Mouse (Mus musculus): ENCODE results near the gene Best3. TPM values are rescaled to one million over a fixed set of nuclear protein-coding genes. Genes with fewer than 3 reads are reported as not detected.

Best3 gene
- total RNA-seq (2021), result 10 to 100 TPM; 23.5 to 29.6 TPM
- long read RNA-seq, experiment 1, partial matches to known transcripts, result 0 of 4 reads
- long read RNA-seq, experiment 1, other reads (novel, unspliced or antisense), result 4 of 4 reads
- long read RNA-seq, experiment 2, partial matches to known transcripts, result 0 of 3 reads
- long read RNA-seq, experiment 2, other reads (novel, unspliced or antisense), result 1 of 3 reads

DNA sequence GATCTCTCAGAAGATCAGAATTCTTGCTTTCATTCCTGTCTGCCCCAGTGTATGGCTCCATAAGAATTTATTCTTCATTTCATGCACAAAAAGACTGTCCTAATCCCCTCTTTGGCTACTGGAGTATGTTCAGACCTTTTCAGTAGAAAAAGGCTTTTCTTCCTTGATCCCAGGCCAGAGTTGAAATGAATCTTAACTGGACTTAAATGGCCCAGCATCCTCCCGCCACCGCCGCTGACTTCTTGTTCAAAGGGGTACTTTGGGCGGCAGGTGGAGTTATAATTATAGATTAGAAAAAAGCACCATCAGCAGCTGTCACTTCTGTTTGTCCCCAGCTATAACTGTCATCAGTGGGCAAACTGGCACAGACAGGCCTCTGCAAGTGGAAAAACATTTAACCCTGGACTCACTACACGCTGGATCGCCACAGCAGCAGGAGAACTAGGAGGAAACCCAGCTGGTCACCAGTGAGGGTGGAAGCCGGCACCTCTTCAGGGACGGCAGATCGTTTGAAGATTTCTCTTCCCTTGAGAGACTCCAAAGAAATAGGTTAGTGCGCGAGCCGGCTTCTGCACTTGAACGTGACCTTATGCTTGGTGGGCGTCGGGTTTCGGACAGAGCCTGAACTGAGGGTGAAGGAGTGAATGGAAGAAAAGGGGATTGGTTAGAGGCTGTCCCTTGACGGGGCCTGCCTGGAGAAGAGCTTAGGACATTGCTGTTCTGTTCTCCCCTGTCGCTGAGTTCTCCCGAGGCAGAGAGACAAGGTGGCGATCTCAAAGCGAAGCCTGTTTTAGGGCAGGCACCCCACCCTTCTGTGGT is at the start of gene Best3:
Gene Best3, plus strand, starts transcription at position 51 of the 819 bp plus-strand sequence.
- DNase-seq (ENCODE audit: low spot score), result peak; percentile 45

DNA sequence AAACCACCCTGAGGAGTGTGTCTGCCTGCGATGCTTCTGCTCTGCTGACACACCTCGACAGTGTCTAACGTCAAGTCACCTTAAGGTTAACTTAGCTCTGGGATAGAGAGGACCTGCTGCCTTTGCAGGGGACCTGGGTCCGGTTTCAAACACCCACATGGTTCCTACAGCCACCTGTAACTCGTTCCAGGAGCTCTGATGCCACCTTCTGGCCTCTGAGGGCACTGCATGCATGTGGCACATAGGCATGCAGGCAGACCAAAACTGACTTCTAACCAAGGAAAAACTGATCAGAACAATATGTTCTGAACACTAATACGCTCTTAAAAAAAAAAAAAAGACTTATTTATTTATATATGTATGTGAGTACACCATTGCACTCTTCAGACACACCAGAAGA is 43.1 kb upstream of the Best3 start:
- DNase-seq (ENCODE audit: low spot score), result no peak

DNA sequence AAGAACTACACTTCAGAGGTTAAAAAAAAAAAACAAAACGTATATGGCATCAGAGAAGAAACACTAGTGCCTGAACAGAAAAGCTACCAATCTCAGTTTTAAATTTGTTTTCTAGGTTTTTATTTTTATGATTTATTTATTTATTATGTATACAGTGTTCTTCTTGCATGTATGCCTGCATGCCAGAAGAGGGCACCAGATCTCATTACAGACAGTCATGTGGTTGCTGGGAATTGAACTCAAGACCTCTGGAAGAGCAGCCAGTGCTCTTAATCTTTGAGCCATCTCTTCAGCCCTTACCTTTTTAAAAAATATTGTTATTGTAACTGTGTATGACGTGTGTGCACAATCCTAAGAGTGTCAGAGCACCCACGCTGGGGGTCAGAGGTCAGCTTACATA is 42.0 kb upstream of the Best3 start:
- DNase-seq (ENCODE audit: low spot score), result no peak

DNA sequence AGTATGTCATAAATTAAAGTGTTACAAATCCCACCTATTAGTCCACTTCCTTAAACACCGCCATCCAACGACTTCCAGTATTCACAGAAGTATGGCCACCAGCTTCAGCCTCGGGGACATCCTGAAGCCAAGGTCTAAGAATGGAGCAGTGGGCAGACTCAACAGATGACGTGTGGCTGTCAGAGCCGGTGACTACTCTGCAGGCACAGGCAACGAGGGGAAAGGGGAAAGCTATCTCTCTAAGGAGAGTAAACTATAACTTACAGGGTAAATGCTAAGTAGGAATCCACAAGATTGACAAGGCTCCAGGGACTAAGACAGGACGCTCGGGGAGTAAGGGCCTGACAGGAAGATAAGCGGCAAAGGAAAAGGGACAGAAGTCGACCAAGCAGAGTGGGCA is 41.2 kb upstream of the Best3 start:
- no peak for DNase-seq (ENCODE audit: low spot score)

DNA sequence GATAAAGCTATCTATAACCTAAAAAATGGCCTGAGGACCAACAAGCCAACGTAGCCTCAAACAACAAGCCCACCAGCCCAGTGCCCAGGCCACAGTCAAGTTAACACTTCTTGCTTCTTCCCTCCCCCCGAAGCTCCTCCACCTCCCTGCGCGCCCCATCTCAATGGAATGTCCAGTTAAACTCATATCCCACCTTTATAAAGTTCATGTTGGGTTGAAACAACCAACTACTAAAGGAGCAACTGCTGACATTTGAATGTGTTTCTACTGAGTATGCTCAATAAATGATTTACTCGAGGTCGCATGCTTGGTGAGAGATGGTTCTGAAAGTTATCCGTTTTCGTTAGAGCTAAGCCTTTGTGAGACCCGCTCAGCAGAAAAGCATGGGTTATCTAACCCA is 37.7 kb upstream of the Best3 start:
- DNase-seq (ENCODE audit: low spot score), result no peak

DNA sequence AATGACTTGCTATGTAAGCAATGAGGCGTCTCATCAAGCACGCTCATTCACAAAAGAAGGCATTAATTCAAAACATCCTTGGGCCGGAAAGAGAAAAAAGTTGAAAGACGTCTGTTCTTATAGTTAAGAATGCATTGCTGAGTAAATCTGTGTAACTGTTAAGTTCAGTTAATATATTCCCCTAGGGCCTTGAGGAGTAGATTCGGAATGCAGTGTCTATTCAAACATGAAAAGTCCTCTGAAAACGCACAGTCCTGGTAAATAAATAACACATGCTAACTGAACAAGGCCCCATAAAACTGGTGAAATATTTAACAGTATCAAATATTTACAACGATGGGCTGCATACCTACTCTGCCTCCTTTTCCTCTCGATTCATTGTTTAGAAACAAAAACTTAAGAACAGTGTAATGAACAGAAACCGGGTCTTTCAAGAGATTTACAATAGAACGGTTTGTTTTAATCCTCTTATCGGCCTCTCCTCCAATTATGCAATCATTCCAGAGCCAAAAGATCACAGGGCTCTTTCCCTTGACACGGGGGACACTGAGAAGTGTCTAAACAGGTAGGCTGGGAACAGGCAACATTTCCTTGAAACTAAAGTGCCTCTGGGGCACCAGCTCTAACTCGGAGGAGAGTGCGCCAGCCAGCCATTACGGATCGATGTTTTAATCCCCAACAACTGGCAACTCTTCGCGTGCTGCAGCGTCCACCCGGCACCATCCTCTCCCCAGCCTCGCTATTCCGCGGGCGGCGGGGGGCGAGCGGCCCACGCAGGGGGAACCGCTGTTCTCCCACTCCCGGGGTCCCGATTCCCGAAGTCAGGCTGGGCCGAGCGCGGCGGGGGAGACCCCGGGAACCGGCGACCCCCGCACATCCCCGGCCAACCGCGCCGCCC is 36.8 kb upstream of the Best3 start:
- DNase-seq (ENCODE audit: low spot score), result no peak

DNA sequence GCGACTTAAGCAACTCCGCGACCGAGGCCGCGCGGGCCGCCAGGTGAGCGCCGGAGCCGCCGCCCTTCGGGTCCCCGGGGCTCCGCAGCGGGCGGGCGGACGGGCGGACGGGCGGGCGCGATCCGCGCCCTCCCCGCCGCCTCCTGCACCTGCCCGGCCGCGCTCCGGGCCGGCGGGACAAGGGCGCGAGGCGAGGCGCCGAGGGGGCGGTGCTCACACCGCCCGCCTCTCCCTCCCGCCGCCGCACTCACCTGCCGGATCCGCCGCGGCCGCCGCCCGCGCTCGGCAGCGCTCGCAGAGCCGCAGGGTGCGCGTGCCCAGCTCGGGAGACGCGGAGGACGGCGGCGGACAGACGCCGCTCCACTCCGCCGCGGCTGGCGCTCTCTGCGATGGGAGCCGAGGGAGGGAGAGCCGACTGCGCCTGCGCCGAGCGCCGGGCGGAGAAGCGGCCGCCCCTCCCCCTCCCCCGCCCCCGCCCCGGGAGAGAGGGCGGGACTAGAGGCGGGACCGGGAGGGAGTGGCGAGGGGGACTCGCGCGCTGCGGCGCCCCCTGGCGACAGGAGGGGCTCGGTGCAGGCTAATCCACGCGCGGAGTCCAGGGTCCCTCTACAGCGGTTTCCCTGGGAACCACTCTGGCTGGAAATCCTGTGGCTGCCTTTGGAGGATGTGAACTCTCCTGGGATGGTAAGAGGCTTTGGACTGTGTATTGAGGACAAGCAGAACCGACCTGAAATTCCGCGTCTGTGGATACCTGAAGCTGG is 35.9 kb upstream of the Best3 start, which contains the start of gene Rab3ip:
Gene Rab3ip, minus strand, starts transcription at position 761 of the 761 bp plus-strand sequence.
- DNase-seq (ENCODE audit: low spot score), result peak; percentile 83

DNA sequence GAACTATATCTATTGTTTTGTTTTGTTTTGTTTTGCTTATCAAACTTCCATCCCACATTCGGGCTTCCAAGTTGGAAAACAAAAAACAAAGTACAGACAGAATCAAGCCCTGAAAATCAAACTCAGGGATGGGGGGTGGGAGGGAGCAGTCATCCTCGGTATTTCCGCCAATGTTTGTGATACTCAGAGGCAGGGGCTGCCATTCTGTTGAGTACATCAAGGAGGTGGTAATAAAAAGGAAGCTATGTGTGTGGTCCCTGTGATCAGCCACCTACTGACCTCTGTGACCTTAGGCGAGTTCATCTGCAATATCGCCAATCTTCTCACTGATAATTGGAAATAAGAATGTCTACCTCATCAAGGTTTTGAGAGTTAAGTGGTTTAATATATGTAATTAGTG is 35.2 kb upstream of the Best3 start:
- no peak for DNase-seq (ENCODE audit: low spot score)

DNA sequence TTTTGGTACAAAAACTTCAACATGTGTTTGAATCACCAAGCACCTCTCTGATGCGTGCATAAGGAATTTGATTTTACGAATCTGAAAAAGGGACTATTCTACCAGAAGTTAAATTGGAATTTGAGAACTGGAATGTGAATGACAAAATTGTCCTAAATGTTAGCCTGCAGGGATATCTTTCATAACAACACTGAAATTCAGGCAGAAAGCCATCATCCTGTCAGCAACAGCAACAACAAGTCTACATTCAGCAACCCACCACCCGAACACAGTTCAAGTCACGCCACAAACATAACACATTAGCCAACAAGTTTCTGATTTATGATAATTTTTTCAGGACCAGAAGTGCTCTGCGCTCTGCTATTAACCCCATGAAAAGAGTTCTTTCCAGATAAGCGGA is 30.9 kb upstream of the Best3 start:
- DNase-seq (ENCODE audit: low spot score), result no peak

DNA sequence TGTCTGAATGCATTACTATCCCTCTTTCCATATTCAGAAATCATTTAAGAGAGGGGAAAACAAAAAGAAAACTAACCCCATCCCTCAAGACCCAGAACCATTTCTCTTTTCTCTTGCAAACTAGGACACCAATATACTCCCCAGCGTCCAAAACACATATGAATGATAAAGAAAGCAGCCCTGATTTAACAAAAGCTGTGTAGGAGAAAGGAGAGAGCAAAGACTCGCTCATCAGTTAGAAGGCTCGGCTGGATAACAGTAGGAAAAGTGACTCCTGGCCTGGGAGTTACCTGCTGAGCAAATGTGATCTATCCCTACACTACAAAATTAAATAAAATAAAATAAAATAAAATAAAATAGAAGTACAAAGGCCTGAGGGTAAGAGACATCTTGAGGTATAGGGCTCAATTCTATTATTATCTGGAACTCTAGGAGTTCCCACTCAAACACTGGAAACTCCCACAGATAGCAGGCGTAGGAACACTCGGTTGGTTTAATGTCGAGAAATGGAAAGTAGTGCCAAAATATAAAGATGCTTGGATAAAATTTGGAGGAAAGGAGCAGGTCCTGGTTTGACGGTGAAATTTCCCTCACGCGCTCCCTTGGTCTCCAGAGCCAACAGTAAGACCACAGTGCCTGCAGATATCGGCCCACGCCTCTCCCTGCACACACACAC is 29.5 kb upstream of the Best3 start:
- DNase-seq (ENCODE audit: low spot score), result no peak

DNA sequence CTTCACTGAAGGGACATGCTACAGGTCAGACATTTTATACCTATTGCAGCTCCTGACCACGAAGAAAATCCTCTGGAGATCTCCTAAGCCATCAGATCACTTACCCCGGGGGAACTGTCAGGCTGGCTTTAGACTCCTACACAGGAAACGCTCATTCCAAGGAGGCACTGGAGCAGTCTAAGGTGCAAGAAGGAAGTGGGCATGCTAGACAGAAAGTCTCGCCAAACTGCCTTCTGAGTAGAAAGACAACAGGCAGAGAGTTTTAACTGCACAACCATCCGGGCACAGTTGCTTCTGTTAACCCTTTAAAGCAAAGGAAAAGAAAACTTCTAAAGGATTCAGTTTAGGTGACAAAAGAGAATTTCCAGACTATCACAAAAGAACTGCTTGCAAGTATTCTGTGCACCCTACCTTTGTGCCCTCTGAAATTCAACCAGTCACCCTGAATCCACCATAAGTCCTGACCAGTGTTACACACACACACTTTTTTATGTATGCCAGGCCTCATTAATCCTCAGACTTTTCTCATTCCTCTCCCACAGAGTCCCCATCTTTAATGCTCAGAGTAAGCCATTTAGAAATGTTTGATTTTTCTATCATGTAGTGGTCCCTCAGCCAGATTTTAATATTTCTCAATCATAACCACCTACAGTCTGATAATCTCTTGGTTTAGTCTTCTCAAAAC is 28.1 kb upstream of the Best3 start:
- no peak for DNase-seq (ENCODE audit: low spot score)

DNA sequence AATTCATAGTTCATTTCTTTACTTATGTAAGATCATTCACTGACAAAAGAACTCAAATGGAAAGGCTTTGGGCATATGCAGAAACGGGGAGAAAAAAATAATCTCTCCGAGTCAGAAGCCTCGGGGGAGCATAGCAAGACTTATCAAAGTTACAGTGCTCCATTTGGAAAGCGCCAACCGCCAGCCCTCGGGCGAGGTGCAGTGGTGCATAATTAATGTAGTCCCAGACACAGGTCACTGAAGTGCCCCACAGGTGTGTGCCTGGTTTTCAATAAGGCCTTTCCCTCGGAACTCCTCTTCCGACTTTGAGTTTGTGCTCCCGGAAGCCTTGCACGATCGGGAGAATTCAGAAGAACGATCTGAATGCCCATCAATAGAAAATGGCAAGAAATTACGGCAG is 24.0 kb upstream of the Best3 start:
- no peak for DNase-seq (ENCODE audit: low spot score)

DNA sequence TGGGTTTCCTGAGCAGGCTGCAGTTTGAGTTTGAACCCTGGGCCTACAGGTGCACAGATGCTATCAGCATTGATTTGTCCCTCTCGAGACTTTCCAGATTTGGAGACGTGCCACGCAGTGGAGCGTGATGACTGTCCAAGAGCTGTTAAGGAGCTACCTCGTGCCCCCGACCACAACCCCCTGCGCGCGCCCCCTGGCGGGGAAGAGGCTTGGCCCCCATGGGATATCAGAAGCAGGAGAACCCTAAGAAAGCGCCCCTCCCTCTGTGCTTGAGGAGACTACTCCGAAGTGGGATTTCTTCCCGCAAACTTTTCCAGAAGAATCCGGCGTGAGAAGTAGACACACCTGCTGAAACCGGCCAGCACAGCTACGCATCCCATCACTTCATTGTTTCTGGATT is 23.3 kb upstream of the Best3 start:
- no peak for DNase-seq (ENCODE audit: low spot score)

DNA sequence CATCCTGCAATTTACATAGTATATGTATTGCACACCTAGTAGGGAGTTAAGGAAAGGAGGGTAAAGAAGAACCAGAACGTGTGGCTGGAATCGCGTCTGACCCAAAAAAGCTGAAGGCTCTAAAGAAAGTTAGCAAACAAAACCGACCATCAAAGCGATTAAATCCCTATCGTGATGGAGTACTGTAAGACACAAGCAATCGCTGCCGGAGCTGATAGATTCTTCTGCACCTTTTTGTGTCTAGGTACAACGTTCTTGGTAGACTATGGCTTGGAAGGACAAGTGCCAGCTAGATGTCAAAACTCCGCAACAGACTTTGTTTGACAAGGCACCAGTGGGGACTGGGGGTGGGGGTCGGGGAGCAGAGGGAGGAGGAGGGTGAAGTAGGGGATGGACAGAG is 22.0 kb upstream of the Best3 start:
- no peak for DNase-seq (ENCODE audit: low spot score)

DNA sequence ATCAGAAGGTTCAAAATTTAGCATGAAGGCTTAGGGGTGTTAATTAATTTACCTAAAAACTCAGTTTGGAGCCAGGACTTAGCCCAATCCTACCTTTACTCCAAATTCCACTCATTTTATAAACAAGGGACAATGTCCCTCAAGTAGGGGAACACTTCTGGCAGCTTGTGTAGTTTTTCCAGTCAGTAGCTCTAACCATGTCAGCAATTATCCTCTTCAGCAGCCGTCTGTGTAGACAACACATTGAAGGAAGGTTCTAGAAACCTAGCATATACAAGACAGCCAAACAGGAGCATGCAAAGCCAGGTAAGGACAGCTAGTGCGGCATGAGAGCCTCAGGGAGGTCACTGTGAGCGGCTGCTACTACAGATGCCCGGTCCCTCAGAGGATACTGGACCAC is 21.5 kb upstream of the Best3 start:
- DNase-seq (ENCODE audit: low spot score), result no peak

DNA sequence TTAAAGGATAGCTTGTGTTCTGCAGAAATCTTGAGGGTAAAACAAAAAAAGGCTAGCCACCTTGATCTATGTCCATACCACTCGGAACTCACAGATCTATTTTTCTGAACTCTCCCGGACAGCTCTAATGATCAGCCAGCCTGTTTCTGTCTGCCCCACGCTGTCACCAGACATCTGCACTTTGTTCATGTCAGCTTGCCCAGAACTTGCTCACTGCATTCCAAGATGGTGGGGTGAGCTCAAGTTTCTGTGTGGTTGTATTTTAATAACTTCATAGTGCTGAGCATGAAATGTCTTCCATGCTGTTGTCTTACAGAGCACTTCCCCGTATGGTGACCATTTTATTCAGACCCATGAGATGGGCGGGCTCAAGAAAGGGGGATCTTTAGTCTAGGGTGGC is 20.8 kb upstream of the Best3 start:
- peak; percentile 16 for DNase-seq (ENCODE audit: low spot score)

DNA sequence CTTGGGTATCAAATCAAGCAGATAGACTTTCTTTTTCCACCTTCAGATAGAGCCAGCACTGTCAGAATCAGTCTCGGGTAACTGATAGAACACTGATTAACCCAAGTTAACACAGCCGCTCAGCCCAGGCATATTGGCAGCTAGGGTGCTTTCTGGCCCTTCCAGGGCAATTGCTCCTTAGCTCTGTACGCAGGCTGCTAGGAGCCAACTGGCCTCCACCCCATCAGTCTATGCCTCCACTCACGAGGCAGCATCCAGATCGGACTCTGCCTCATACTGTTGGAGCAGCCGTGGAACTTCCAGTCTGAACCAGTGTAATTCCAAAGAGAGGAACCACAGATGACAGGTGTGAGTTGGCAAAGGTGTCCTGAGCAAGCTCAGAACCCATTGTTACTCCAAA is 20.0 kb upstream of the Best3 start:
- no peak for DNase-seq (ENCODE audit: low spot score)

DNA sequence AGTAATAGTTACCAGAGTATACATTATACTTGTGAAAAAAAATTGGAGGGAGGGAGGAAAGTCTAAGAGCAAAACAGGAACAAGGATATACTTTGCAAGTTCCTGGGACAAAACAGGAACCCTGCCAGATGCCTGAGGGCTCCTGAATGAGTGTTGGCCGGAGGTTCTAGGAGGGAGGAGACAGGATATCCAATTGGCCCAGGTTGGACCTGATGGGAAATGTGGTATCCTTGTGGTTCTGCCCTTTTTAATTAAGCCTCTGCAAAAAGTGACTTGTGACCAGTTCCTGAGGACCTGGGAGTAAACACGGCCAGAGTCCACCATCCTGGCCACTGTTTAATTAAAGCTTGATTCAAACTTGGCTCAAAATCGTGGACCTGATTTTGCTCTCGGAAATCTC is 17.4 kb upstream of the Best3 start:
- no peak for DNase-seq (ENCODE audit: low spot score)

DNA sequence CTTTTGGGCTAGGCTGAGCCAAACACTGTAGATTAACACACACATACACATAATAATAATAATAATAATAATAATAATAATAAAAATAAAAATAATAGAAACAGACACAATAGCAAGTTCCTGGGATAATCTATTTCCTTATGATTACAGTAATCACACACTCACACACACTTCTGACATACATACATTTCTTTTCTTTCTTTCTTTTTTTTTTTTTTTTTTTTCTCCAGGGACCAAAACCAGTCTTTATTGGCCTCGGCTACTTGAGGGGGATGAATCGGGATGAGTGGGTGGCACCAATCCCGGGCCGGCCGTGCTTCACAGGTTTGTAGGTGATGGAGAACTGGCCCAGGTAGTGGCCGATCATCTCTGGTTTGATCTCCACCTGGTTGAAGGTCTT is 13.6 kb upstream of the Best3 start, which contains the start of gene Gm10271:
Gene Gm10271, minus strand, starts transcription at position 101 of the 400 bp plus-strand sequence.
- DNase-seq (ENCODE audit: low spot score), result no peak

DNA sequence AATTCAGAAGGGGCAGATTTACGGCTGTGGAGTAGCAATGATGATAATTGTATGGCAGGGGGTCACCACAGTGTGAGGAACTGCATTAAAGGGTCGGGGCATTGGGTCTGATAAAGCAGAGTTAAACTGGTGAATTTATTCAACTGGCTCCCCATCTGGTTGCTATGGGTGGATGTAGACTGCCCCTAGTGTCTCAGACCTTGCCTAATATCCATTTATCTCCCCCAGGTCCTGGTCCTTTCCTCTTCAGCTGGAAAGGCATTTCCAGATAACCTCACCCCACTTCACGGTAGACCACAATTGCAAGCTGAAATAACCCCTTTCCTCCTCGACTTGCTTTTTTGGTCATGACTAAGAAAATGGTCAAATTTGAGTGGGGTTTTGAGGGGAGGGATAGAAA is 8.7 kb upstream of the Best3 start:
- no peak for DNase-seq (ENCODE audit: low spot score)
